Mouse (Mus musculus) c-Kit-positive CD71-negative TER-119-negative erythroid progenitor cells, embryonic 14.5 days (primary cell): ENCODE measurements at regions not wholly inside any gene's neighbourhood (a gene's known extent, or its start where the extent isn't known, plus 50 kb on each side); places are given as distances from the start of the nearest gene placed in this dataset.
"Not testable (repeated sequence)": the region's sequence is repeated elsewhere in the genome, so short reads cannot be mapped to it uniquely, and the experiment has no call there.

Experiments
- DNase-seq: peaks from one replicate; pipeline ENCODE4 v3.0.0-alpha.2; 2013; ENCODE audit warnings: low read depth

- no peak for DNase-seq
These were observed 335.8 kb upstream of the Maf start for GRCm38 (mm10) chr8:116043381-116043780.

GRCm38 (mm10) chr8:116030966-116031365 is 323.4 kb upstream of the Maf start:
- DNase-seq: no peak

- no peak for DNase-seq
These were observed 317.7 kb upstream of the Maf start for GRCm38 (mm10) chr8:116025321-116025720.

GRCm38 (mm10) chr8:116024811-116025210 is 317.2 kb upstream of the Maf start:
- no peak for DNase-seq

GRCm38 (mm10) chr8:116021691-116022090 is 314.1 kb upstream of the Maf start:
- DNase-seq: no peak

- DNase-seq: no peak
These were observed 287.7 kb upstream of the Maf start for GRCm38 (mm10) chr8:115995320-115995719.

GRCm38 (mm10) chr8:115991989-115992388 is 284.4 kb upstream of the Maf start:
- DNase-seq: no peak

- DNase-seq: no peak
These were observed 275.8 kb upstream of the Maf start for GRCm38 (mm10) chr8:115983397-115983796.

GRCm38 (mm10) chr8:115982326-115982725 is 274.7 kb upstream of the Maf start:
- DNase-seq: no peak

GRCm38 (mm10) chr8:115981426-115981825 is 273.8 kb upstream of the Maf start:
- no peak for DNase-seq

GRCm38 (mm10) chr8:115980616-115981015 is 273.0 kb upstream of the Maf start:
- no peak for DNase-seq

- DNase-seq: no peak
These were observed 269.6 kb upstream of the Maf start for GRCm38 (mm10) chr8:115977152-115977551.

GRCm38 (mm10) chr8:115974706-115975105 is 267.1 kb upstream of the Maf start:
- DNase-seq: no peak

GRCm38 (mm10) chr8:115971351-115971750 is 263.8 kb upstream of the Maf start:
- DNase-seq: not testable (repeated sequence)

- DNase-seq: no peak
These were observed 260.5 kb upstream of the Maf start for GRCm38 (mm10) chr8:115968121-115968520.

GRCm38 (mm10) chr8:115965981-115966380 is 258.4 kb upstream of the Maf start:
- DNase-seq: no peak

GRCm38 (mm10) chr8:115955371-115955770 is 247.8 kb upstream of the Maf start:
- no peak for DNase-seq

GRCm38 (mm10) chr8:115953783-115954470 is 246.3 kb upstream of the Maf start:
- no peak for DNase-seq

GRCm38 (mm10) chr8:115952496-115952895 is 244.9 kb upstream of the Maf start:
- DNase-seq: no peak

GRCm38 (mm10) chr8:115948916-115949315 is 241.3 kb upstream of the Maf start:
- DNase-seq: no peak

GRCm38 (mm10) chr8:115948036-115948435 is 240.4 kb upstream of the Maf start:
- no peak for DNase-seq

- no peak for DNase-seq
These were observed 235.3 kb upstream of the Maf start for GRCm38 (mm10) chr8:115942731-115943509.

GRCm38 (mm10) chr8:115929472-115930210 is 222.0 kb upstream of the Maf start:
- no peak for DNase-seq
